Mouse (Mus musculus) G1E (cell line): ENCODE data around the gene Ttll11. TPM values are rescaled to one million over a fixed set of nuclear protein-coding genes. Genes with fewer than 3 reads are reported as not detected.

Source experiments
- ATAC-seq: 2 replicates; pipeline ENCODE4 v1.8.0; 2016; ENCODE audit warnings: mild to moderate bottlenecking; ENCODE audit not compliant: insufficient number of reproducible peaks, poor library complexity, low FRiP score, severe bottlenecking; ENCODE audit errors: extremely low read depth
- DNase-seq: peaks from one replicate; pipeline ENCODE4 v3.0.0; 2012; ENCODE audit warnings: low spot score
- H3K27me3 ChIP-seq: 2 replicates; pipeline ENCODE4 v1.6.1; 2012; ENCODE audit warnings: mild to moderate bottlenecking, low read length, inconsistent platforms; ENCODE audit not compliant: insufficient read depth
- H3K36me3 ChIP-seq: replicated peaks from 2 replicates; pipeline ENCODE3; 2012; ENCODE audit warnings: mild to moderate bottlenecking, inconsistent platforms
- H3K4me1 ChIP-seq: 2 replicates; pipeline ENCODE4 v1.6.1; 2012; ENCODE audit warnings: low read depth, low read length, inconsistent platforms, mixed read lengths; ENCODE audit not compliant: insufficient read depth
- H3K4me3 ChIP-seq: 2 replicates; pipeline ENCODE4 v1.5.1; 2012; ENCODE audit warnings: low read depth, mild to moderate bottlenecking, inconsistent platforms, low read length, moderate library complexity, mixed read lengths
- H3K9me3 ChIP-seq: replicated peaks from 2 replicates; pipeline ENCODE4 v1.6.1; 2012; ENCODE audit warnings: inconsistent platforms
- CTCF ChIP-seq: IDR thresholded peaks from 2 replicates; pipeline ENCODE4 v1.5.1; 2012; ENCODE audit warnings: low read depth, low read length, inconsistent platforms, mixed read lengths
- GATA1 ChIP-seq: IDR thresholded peaks from 2 replicates; pipeline ENCODE4 v1.6.1; 2012; ENCODE audit warnings: borderline replicate concordance, low read length, inconsistent platforms, mixed read lengths
- GATA2 ChIP-seq: IDR thresholded peaks from 2 replicates; pipeline ENCODE4 v1.6.1; 2012; ENCODE audit warnings: low read depth, low read length, inconsistent platforms, borderline replicate concordance
- POLR2AphosphoS5 ChIP-seq: IDR thresholded peaks from 2 replicates; pipeline ENCODE4 v1.6.1; 2012; ENCODE audit warnings: low read depth, low read length, inconsistent platforms; ENCODE audit not compliant: insufficient replicate concordance
- TAL1 ChIP-seq: conservative IDR thresholded peaks from 2 replicates; pipeline ENCODE4 v1.6.1; 2012; ENCODE audit warnings: low read depth, low read length, inconsistent platforms, mixed read lengths
- polyA plus RNA-seq: library from polyadenylated mRNA; stranded (reverse); fragments of >175 nt; gene quantifications from 2 replicates; pipeline ENCODE4 v1.2.3, GENCODE M21; 2012
- total RNA-seq, 2 experiments: library from RNA; stranded (forward) in 1 of 2; stranded (reverse) in 1 of 2; fragments of 200-1000 nt in 1 of 2; fragments of >200 nt in 1 of 2; fragmentation: Nextera tagmentation in 1 of 2; gene quantifications; 2 replicates each; pipeline ENCODE4 v1.2.3; 2014 to 2017

Gene Ttll11
- total and polyA plus RNA-seq, 3 experiments = 0.33 to 0.87 TPM; not detected in 1

DNA sequence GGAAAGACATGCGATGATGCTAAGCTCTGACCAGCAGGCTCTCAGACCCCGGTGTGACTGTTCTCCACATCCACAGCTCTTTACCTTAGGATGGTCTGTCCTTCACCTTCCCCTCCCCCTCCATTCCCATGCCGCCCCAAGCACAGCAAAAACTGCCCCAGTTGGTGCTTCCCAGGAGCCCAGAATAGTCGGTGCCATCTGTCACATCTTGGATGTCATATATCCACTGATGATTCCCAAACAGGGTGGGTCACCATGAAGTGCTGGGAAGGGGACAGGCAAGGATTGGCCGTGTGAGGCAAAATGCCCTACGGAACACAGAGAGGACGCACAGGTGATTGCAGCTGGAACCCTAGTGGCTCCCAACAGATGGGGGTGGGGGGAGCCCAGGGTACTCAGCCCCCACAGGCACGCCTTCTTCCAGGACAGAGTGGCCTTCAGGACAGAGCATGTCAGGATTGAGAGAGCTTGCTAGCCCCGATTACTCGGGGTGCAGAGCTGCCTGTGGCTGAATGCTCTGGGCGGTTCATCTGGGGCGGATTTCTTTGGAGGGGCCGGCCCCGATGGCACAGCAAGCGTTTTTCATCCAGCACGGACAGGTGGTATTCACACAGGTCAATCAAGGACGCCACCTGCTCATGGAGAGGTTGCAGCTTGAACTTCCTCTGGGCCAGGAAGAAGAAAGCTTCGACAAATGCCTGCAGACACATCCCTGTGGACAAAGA, 227.8 kb downstream of the Ttll11 start:
- Histone ChIP-seq H3K4me3 (no peak overlapping the region), H3K36me3 (no peaks in the 10 kb centered on the region), H3K9me3 (no peaks in the 10 kb centered on the region), H3K4me1 (no peaks in the 10 kb centered on the region), H3K27me3 (peaks cover 44% of the 10 kb centered on the region)
- ATAC-seq = no peak
- DNase-seq = no peak
- TF ChIP-seq TAL1 = no peak
- no peak for TF ChIP-seq GATA1
- TF ChIP-seq GATA2 = no peak
- TF ChIP-seq CTCF = no peak
- TF ChIP-seq POLR2AphosphoS5 = no peak

DNA sequence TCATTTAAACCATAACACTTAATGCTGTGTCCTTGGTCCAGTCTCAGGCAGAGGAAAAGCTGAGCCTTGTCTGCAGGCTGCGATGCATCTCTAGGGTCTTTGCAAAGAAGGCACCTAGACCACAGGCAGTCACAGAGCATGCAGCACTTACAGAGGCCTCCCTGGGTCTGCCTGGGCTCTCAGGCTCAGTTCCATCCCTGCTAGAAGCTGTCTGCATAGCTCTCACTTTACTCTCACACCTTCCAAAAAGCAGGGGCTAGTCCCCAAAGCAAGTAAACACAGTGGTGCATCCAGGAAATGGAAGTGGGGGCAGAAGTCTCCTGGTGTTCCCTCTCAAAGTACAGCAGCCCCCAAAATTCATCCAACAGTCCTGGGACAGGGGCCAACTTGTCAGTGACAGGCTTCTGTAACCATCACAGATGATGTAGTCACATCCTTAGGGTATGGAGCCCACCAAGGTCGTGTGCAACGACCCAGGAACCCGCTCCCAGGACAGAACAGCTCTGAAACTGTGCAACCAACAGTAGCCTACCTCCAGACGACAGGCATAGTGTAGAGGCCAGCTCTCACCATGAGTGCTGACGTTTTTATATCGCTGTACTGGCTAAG, 229.1 kb downstream of the Ttll11 start:
- no peak for TF ChIP-seq GATA2
- TF ChIP-seq CTCF = no peak
- TF ChIP-seq GATA1 = no peak
- TF ChIP-seq TAL1 = no peak
- no peak for TF ChIP-seq POLR2AphosphoS5
- ATAC-seq (no peak), DNase-seq (no peak)
- no peaks in the 10 kb centered on the region for H3K9me3 ChIP-seq
- H3K4me3 ChIP-seq = no peak overlapping the region
- H3K4me1 ChIP-seq = no peaks in the 10 kb centered on the region
- H3K27me3 ChIP-seq = peaks cover 40% of the 10 kb centered on the region
- H3K36me3 ChIP-seq = no peaks in the 10 kb centered on the region

DNA sequence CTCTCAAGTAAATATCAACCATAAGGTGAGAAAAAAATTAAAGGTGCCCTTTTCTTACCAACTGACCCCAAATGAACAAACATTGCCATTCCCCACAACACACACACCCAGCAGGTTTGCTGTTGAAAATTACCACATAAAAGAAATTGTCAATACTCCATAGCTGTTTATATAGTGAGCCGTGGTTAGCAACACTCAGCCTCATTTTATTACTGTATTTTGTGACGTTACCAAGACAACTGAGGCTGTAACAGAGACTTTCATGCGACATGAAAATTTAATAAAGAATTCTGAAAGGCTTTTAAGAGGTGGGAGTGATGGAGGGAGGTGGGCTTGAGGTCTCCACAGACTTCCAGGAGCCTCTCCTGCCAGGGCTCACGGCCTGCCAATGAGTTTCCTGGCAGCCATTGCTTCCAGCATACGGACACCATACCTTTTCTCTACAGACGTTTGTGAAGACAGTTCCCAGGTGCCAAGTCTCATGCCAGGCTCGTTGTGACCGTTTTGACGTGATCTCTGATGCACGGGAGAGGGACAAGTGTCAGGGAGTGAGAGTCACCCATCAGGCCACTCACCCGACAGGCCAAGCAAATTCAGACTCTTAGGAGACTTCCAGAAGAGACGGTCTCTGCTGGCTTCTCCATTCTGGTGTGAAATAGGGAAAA, 232.2 kb downstream of the Ttll11 start:
- H3K27me3 ChIP-seq = peaks cover 36% of the 10 kb centered on the region
- no peaks in the 10 kb centered on the region for H3K9me3 ChIP-seq
- ATAC-seq = no peak
- H3K36me3 ChIP-seq = no peaks in the 10 kb centered on the region
- DNase-seq = no peak
- H3K4me3 ChIP-seq = no peak overlapping the region
- TF ChIP-seq POLR2AphosphoS5 (no peak), TAL1 (no peak), GATA1 (no peak), GATA2 (no peak), CTCF (no peak)
- H3K4me1 ChIP-seq = no peaks in the 10 kb centered on the region

DNA sequence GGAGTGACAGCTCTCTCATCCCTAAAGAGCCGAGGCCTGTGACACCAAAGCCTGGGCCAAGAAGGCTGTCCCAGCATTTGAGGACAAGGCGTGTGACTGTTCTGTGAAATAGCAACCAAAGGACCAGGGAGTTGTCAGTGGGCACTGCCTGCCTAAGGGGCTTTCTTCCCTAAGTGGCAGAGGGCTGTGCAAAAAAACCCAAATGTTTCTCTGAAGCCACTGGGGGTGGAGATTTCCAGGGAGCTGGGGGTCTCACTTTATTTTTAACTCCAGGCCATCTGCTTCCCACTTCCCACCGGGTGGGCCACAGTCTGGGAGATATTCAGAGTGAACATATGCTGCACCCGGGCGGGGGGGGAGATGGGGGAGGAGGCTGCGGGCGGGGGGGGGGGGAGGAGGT, 233.1 kb downstream of the Ttll11 start:
- no peak overlapping the region for H3K4me3 ChIP-seq
- no peaks in the 10 kb centered on the region for H3K36me3 ChIP-seq

DNA sequence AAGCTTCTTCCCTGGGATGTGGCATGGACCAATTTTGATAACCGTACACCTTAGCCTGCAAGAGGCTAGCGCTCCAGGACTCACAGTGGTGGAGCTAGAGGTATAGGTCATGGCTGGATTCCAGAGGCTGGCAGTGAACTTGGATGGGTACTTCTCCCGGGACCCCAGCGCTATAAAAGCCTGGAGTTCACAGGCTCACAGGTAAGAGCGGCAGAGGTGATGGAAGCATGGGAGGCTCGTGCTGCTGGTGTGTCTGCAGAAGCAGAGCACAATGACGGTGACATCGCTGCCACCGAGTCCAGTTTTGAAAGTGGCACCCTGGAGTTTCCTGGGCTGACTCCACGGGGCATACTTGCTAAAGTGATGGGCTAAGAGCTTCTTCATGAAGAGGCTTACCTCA, 233.8 kb downstream of the Ttll11 start:
- no peak overlapping the region for H3K4me3 ChIP-seq
- H3K36me3 ChIP-seq = no peaks in the 10 kb centered on the region
- no peak for TF ChIP-seq GATA2
- no peak for TF ChIP-seq POLR2AphosphoS5
- no peak for TF ChIP-seq TAL1
- TF ChIP-seq CTCF = no peak
- H3K4me1 ChIP-seq = no peaks in the 10 kb centered on the region
- H3K27me3 ChIP-seq = peaks cover 29% of the 10 kb centered on the region
- no peaks in the 10 kb centered on the region for H3K9me3 ChIP-seq
- ATAC-seq (no peak), DNase-seq (no peak)

More for the DNA sequence above, 233.1 kb downstream of the Ttll11 start:
- Histone ChIP-seq H3K27me3 (peaks cover 29% of the 10 kb centered on the region), H3K4me1 (no peaks in the 10 kb centered on the region), H3K9me3 (no peaks in the 10 kb centered on the region)
- ATAC-seq (no peak), DNase-seq (no peak)
- TF ChIP-seq POLR2AphosphoS5 (no peak), CTCF (no peak), GATA2 (no peak), TAL1 (no peak), GATA1 (no peak)

DNA sequence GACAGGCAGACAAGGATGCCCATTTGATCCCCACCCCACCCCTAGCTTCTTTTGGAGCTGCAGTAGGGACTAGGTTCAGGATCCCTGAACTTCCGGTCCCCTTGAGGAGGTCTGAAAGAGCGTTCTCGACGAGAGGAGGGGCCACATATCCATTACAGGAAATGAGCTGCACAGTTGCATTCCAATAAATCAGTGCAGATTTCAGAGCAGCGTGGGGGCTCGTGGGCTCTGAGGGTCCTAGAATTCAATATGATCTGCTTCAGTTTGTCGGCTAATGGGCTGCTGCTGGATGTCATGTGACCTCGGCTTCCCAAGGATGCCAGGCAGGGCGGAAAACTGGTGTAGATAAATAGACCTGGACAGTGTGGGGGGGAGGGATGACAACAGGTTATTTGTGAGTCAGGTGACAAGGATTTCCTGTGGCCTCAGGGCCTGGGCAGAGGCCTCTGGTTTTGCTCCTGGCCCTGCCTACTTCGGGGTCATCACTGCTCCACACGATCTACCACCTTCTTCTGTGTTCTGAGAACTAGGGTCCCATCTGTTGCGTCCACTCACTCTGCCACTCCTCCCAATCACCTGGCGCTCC, 240.0 kb downstream of the Ttll11 start:
- no peaks in the 10 kb centered on the region for H3K9me3 ChIP-seq
- no peaks in the 10 kb centered on the region for H3K4me1 ChIP-seq
- DNase-seq (no peak), ATAC-seq (no peak)
- H3K4me3 ChIP-seq = no peak overlapping the region
- H3K27me3 ChIP-seq = peaks cover 19% of the 10 kb centered on the region
- no peaks in the 10 kb centered on the region for H3K36me3 ChIP-seq
- TF ChIP-seq GATA2 (no peak), CTCF (no peak), GATA1 (no peak), TAL1 (no peak), POLR2AphosphoS5 (no peak)
